Mouse (Mus musculus) liver, adult 2 months (tissue): Measurements from ENCODE around the gene Nt5dc1.

ENCODE experiments used
- CTCF ChIP-seq: fragments of 200-500 bp; IDR thresholded peaks from 2 replicates; pipeline ENCODE4 v1.5.1; 2011; ENCODE audit warnings: low read depth, low read length, control low read depth
- POLR2A ChIP-seq: fragments of 200-500 bp; IDR thresholded peaks from 2 replicates; pipeline ENCODE4 v1.6.1; 2011; ENCODE audit warnings: low read length, control low read depth; ENCODE audit not compliant: insufficient read depth; ENCODE audit errors: extremely low read depth

DNA sequence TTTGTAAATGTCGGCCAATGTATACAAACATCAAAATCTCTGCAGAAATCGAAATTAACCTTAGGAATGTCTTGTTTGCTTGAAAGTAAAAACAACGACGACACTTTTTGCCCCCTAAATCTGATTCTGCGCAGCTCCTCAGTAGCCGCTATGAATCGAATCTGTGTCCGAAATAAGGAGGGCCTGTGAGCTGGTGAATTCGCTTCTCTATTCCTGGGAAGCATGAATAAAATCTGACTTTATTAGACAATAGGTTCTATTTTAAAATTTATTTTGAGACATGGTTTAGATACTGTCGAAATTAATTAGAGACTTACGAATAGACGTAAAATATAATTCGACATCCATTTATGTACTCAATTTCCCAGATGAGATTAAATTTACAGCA is 121.4 kb downstream of the Nt5dc1 start:
- TF ChIP-seq POLR2A: no peak
- no peak for TF ChIP-seq CTCF
